Comparison of ENCODE assay signal across 12 mouse cellular contexts in genomic region chr15:53399663-53400553, GRCm38 (mm10).
DNase-seq lines count a peak whose midpoint lies in the region; ATAC-seq and TF ChIP-seq lines count a peak whose summit lies in the region.
"Had no signal": no experiment of that assay in that cellular context is flagged by ENCODE, and none has a peak within 500 bp of the region (broad histone marks: within the 10 kb centered on the region; RNA-seq: fewer than 3 reads in every experiment).

No protein-coding gene starts in this region.

- no peaks in the 10 kb centered on the region for H3K27me3 ChIP-seq in heart, embryonic 12.5 days (replicated peaks)
- no peaks in the 10 kb centered on the region for H3K27me3 ChIP-seq in lung, embryonic 15.5 days
- H3K27me3 ChIP-seq in lung, postnatal 0 days (replicated peaks; ENCODE audit: insufficient read depth, low read length): no peaks in the 10 kb centered on the region
- no peaks in the 10 kb centered on the region for H3K27me3 ChIP-seq in splenic B cell, adult 2 months (ENCODE audit: control insufficient read depth, insufficient read depth, low read length, poor library complexity, severe bottlenecking)
- no peaks in the 10 kb centered on the region for H3K27me3 ChIP-seq in forebrain, postnatal 0 days (ENCODE audit: insufficient read depth, low read length)
- H3K27me3 ChIP-seq in cerebellum, adult 2 months (ENCODE audit: control insufficient read depth, insufficient read depth, low read length): no peaks in the 10 kb centered on the region
- H3K27me3 ChIP-seq: neural tube, embryonic 15.5 days had no signal

- H3K4me2 ChIP-seq in heart, embryonic 12.5 days: no peak overlapping the region
- peak overlapping the region; percentile 33 for H3K4me2 ChIP-seq in lung, embryonic 15.5 days
- no peak overlapping the region for H3K4me2 ChIP-seq in lung, postnatal 0 days (replicated peaks; ENCODE audit: low read depth, low read length)
- H3K4me2 ChIP-seq in forebrain, postnatal 0 days (ENCODE audit: low read depth): no peak overlapping the region
- H3K4me2 ChIP-seq: midbrain, embryonic 11.5 days; neural tube, embryonic 15.5 days had no signal

- no peak overlapping the region for H3K4me3 ChIP-seq in heart, embryonic 12.5 days
- no peak overlapping the region for H3K4me3 ChIP-seq in lung, embryonic 15.5 days
- H3K4me3 ChIP-seq in lung, postnatal 0 days (ENCODE audit: low read depth, low read length): no peak overlapping the region
- no peak overlapping the region for H3K4me3 ChIP-seq in forebrain, postnatal 0 days (ENCODE audit: low read depth, low read length)
- no peak overlapping the region for H3K4me3 ChIP-seq in cerebellum, adult 2 months (replicated peaks; ENCODE audit: insufficient read depth, low read depth, low read length)
- H3K4me3 ChIP-seq: neural tube, embryonic 15.5 days had no signal

- DNase-seq in heart, adult 11 months: peak; percentile 88
- no peak for DNase-seq in lung, adult 18-20 months
- peak; percentile 61 for DNase-seq in lung, postnatal 0 days (ENCODE audit: low spot score)
- DNase-seq in splenic B cell, adult 2 months (ENCODE audit: low read depth, low spot score): peak; percentile 68
- DNase-seq in forebrain, postnatal 0 days: no peak
- DNase-seq in cerebellum, adult 2 months: no peak
- DNase-seq: gastrocnemius, postnatal 25 days; thymus, postnatal 36 days had no signal

- no peak for TF ChIP-seq CTCF in lung, postnatal 0 days (IDR thresholded peaks at IDR 0.05)
- no peak for TF ChIP-seq CTCF in forebrain, postnatal 0 days (IDR thresholded peaks at IDR 0.05; ENCODE audit: low read depth)
- TF ChIP-seq CTCF in cerebellum, adult 2 months (IDR thresholded peaks at IDR 0.05; ENCODE audit: borderline replicate concordance, insufficient read depth, low read depth, low read length): no peak

- TF ChIP-seq EP300 in lung, postnatal 0 days (IDR thresholded peaks at IDR 0.05): no peak

- H3K36me3 ChIP-seq in heart, embryonic 12.5 days: no peaks in the 10 kb centered on the region
- no peaks in the 10 kb centered on the region for H3K36me3 ChIP-seq in lung, embryonic 15.5 days
- H3K36me3 ChIP-seq in lung, postnatal 0 days (ENCODE audit: insufficient read depth, low read length): no peaks in the 10 kb centered on the region
- no peaks in the 10 kb centered on the region for H3K36me3 ChIP-seq in splenic B cell, adult 2 months (ENCODE audit: control insufficient read depth, insufficient read depth, low read length, poor library complexity, severe bottlenecking)
- no peaks in the 10 kb centered on the region for H3K36me3 ChIP-seq in forebrain, postnatal 0 days (ENCODE audit: insufficient read depth)
- H3K36me3 ChIP-seq: neural tube, embryonic 15.5 days had no signal

- H3K9ac ChIP-seq in heart, embryonic 12.5 days: no peak overlapping the region
- H3K9ac ChIP-seq in lung, embryonic 15.5 days: no peak overlapping the region
- no peak overlapping the region for H3K9ac ChIP-seq in lung, postnatal 0 days (replicated peaks; ENCODE audit: low read depth)
- H3K9ac ChIP-seq in forebrain, postnatal 0 days: no peak overlapping the region
- H3K9ac ChIP-seq: neural tube, embryonic 15.5 days had no signal

- no peak for ATAC-seq in heart, embryonic 12.5 days (ENCODE audit: insufficient number of reproducible peaks, low FRiP score)
- ATAC-seq in lung, embryonic 15.5 days (ENCODE audit: borderline replicate concordance, extremely low read depth, low FRiP score, low TSS enrichment): no peak
- ATAC-seq in lung, postnatal 0 days: no peak
- ATAC-seq in forebrain, postnatal 0 days: no peak

- H3K4me1 ChIP-seq in heart, embryonic 12.5 days (replicated peaks): no peaks in the 10 kb centered on the region
- H3K4me1 ChIP-seq in lung, embryonic 15.5 days: no peaks in the 10 kb centered on the region
- no peaks in the 10 kb centered on the region for H3K4me1 ChIP-seq in lung, postnatal 0 days (ENCODE audit: insufficient read depth, low read depth, low read length)
- no peaks in the 10 kb centered on the region for H3K4me1 ChIP-seq in forebrain, postnatal 0 days (ENCODE audit: insufficient read depth)
- H3K4me1 ChIP-seq in cerebellum, adult 2 months (ENCODE audit: control insufficient read depth, insufficient read depth, low read length): no peaks in the 10 kb centered on the region
- H3K4me1 ChIP-seq: neural tube, embryonic 15.5 days had no signal

- 65% methylated on average over 11 of the region's 11 CpGs for WGBS in heart, embryonic 12.5 days
- 53% methylated on average over 11 of the region's 11 CpGs for WGBS in lung, embryonic 15.5 days
- 52% methylated on average over 11 of the region's 11 CpGs for WGBS in lung, postnatal 0 days
- 82% methylated on average over 11 of the region's 11 CpGs for WGBS in forebrain, postnatal 0 days
- WGBS in cerebellum, adult 2 months: 83% methylated on average over 11 of the region's 11 CpGs

- H3K9me3 ChIP-seq in heart, embryonic 12.5 days (replicated peaks): no peaks in the 10 kb centered on the region
- H3K9me3 ChIP-seq in lung, embryonic 15.5 days: no peaks in the 10 kb centered on the region
- no peaks in the 10 kb centered on the region for H3K9me3 ChIP-seq in lung, postnatal 0 days (ENCODE audit: low read length)
- H3K9me3 ChIP-seq in forebrain, postnatal 0 days (ENCODE audit: low read length): no peaks in the 10 kb centered on the region
- H3K9me3 ChIP-seq: neural tube, embryonic 15.5 days had no signal

- TF ChIP-seq POLR2A in cerebellum, adult 2 months (IDR thresholded peaks at IDR 0.05; ENCODE audit: borderline replicate concordance, insufficient read depth, low read length): no peak

- no peak overlapping the region for H3K27ac ChIP-seq in heart, embryonic 12.5 days (ENCODE audit: poor library complexity, severe bottlenecking)
- 0 out of 2 replicates have a peak overlapping the region, but pooled peaks have one; percentile 39 for H3K27ac ChIP-seq in lung, embryonic 15.5 days
- H3K27ac ChIP-seq in lung, postnatal 0 days (ENCODE audit: low read length): no peak overlapping the region
- no peak overlapping the region for H3K27ac ChIP-seq in forebrain, postnatal 0 days (ENCODE audit: low read depth, low read length)
- no peak overlapping the region for H3K27ac ChIP-seq in cerebellum, adult 2 months (ENCODE audit: insufficient read depth, low read length)
- H3K27ac ChIP-seq: neural tube, embryonic 15.5 days had no signal

Comparison
In these comparisons a context has a peak if more than half of its experiments do, and no peak if none do; other contexts are left out.
1. DNase-seq: peak in heart, adult 11 months (single experiment), lung, postnatal 0 days (single experiment) and splenic B cell, adult 2 months (single experiment); none in lung, adult 18-20 months (0 of 2), forebrain, postnatal 0 days (single experiment) and cerebellum, adult 2 months (0 of 2).